Mouse (Mus musculus) Patski (cell line): ENCODE measurements at regions not wholly inside any gene's neighbourhood (a gene's known extent, or its start where the extent isn't known, plus 50 kb on each side); places are given as distances from the start of the nearest gene placed in this dataset.

ENCODE experiments used
- ATAC-seq: fragments of 100-300 bp; one replicate; pipeline ENCODE4 v1.8.0; 2021
- CTCF ChIA-PET: fragments of 350-600 bp; sonication (Branson Sonifier 250); formaldehyde crosslinking; loops from one replicate; lab custom pipeline; 2022; ENCODE audit warnings: inconsistent platforms; lab: Charles Lee
- POLR2A ChIA-PET: fragments of 350-600 bp; sonication (Branson Sonifier 250); formaldehyde crosslinking; loops from one replicate; lab custom pipeline; 2022; ENCODE audit warnings: antibody characterized with exemption, inconsistent platforms; lab: Charles Lee
- DNase-seq: peaks from one replicate; pipeline ENCODE4 v3.0.0-alpha.2; 2011; ENCODE audit warnings: low read depth, low spot score
- H3K27me3 ChIP-seq: fragments of 371-371 bp; one replicate; pipeline ENCODE4 v1.5.1; 2021
- CTCF ChIP-seq: fragments of 100-300 bp; IDR thresholded peaks from one replicate; pipeline ENCODE4 v1.5.1; 2021
- in situ Hi-C: fragments of 300-500 bp; cut with MboI; formaldehyde crosslinking; loops from 3 replicates; pipeline ENCODE4 v1.11.1; 2018; ENCODE audit warnings: low pct_unique_long_range_greater_than_20kb, mixed read lengths

GRCm38 (mm10) chr9:120776456-120777001, 152.5 kb upstream of the Ctnnb1 start:
- TF ChIP-seq CTCF = no peak
- ChIA-PET POLR2A (interaction anchor here (0.9 kb wide), 1 partner anchor 73 kb away, joined by 3 read pairs; no protein-coding TSS in a partner anchor), CTCF (no interaction called here)
- H3K27me3 ChIP-seq = no peaks in the 10 kb centered on the region
- peak; percentile 90 for ATAC-seq
- peak; percentile 98 for DNase-seq
- in situ Hi-C loops = loop anchor here (5.0 to 10.0 kb wide), 2 partner anchors 91 to 172 kb away; no protein-coding TSS in a partner anchor

GRCm38 (mm10) chr9:120777016-120777415, 152.0 kb upstream of the Ctnnb1 start:
- ATAC-seq = peak; percentile 41
- in situ Hi-C loops = loop anchor here (5.0 to 10.0 kb wide), 2 partner anchors 90 to 172 kb away; no protein-coding TSS in a partner anchor
- DNase-seq = no peak
- ChIA-PET POLR2A (interaction anchor here (0.9 kb wide), 1 partner anchor 73 kb away, joined by 3 read pairs; no protein-coding TSS in a partner anchor), CTCF (no interaction called here)
- H3K27me3 ChIP-seq = no peaks in the 10 kb centered on the region
- no peak for TF ChIP-seq CTCF

DNA sequence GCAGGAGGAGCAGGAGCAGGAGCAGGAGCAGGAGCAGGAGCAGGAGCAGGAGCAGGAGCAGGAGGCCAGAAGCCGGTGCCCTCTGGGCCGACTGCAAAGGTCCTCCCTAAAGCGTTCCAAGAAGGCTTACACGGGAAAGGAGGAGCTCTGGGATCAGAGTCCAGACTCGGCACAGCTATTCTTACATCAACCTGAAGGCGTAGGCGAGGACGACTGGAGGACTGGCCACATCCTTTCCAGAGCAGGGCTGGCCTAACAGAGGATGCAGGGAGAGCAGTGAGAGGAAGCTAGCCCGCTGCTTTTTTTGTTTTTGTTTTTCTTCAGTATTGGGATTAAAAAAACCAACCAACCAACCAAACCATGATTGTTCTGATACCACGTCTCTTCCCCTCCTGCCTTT, 151.5 kb upstream of the Ctnnb1 start:
- in situ Hi-C loops = loop anchor here (5.0 to 10.0 kb wide), 2 partner anchors 90 to 173 kb away; no protein-coding TSS in a partner anchor
- ATAC-seq (no peak), DNase-seq (no peak)
- no peak for TF ChIP-seq CTCF
- ChIA-PET POLR2A (interaction anchor here (0.9 to 1.0 kb wide), 2 partner anchors 12 to 72 kb away, joined by 3 read pairs; no protein-coding TSS in a partner anchor), CTCF (no interaction called here)
- H3K27me3 ChIP-seq = no peaks in the 10 kb centered on the region

- CTCF ChIA-PET = no interaction called here
- ATAC-seq (no peak), DNase-seq (no peak)
- no peak for TF ChIP-seq CTCF
- POLR2A ChIA-PET = interaction anchor here (1.0 kb wide), 1 partner anchor 11 kb away, joined by 3 read pairs; no protein-coding TSS in a partner anchor
- no peaks in the 10 kb centered on the region for H3K27me3 ChIP-seq
- in situ Hi-C loops = loop anchor here (5.0 to 10.0 kb wide), 2 partner anchors 89 to 174 kb away; no protein-coding TSS in a partner anchor
Observed at GRCm38 (mm10) chr9:120778423-120778822, 150.6 kb upstream of the Ctnnb1 start.

- in situ Hi-C loops = no loop called here
- CTCF ChIA-PET = no interaction called here
Observed at GRCm38 (mm10) chr9:120794210-120794609, 134.8 kb upstream of the Ctnnb1 start.

DNA sequence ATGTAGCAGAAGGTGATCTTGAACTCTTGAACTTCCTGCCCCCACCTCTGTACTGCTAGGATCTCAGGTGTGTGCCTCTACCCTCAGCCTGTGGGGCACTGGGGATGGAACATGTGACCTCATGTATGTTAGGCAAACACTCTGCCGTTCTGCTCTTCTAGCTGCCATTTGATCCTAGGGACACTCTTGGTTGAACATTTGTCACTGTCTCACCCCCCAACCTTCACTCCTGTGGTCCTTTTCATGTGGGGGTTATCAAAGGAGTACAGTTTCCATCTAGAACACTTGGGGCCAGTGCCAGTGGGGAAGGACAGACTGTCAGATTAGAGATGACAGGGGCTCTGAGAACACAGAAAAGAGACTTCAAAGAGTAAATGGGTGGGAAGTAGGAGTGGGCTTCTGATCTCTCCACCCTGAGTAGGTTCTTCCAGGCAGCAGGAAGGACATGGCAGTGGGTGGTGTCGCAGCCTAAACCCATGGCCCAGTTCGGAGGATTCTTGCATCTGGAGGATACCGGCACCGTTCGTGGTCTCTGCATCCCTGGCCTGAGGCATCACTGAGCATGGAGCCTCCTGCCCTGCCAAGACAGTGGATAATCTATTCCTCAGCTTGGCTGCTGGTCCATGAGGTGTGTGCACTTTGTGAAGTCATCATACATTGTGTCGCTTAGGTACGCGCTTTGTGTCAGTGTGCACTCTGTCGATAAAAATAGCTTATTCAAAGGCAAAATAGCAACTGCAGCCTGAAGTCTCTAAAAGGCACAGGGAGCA, 132.7 kb upstream of the Ctnnb1 start:
- POLR2A ChIA-PET = no interaction called here
- in situ Hi-C loops = no loop called here

More at GRCm38 (mm10) chr9:120794210-120794609, 134.8 kb upstream of the Ctnnb1 start:
- ATAC-seq (no peak), DNase-seq (no peak)
- TF ChIP-seq CTCF = no peak
- POLR2A ChIA-PET = no interaction called here
- H3K27me3 ChIP-seq = no peaks in the 10 kb centered on the region

GRCm38 (mm10) chr9:120797996-120798663, 130.9 kb upstream of the Ctnnb1 start:
- ATAC-seq (no peak), DNase-seq (no peak)
- in situ Hi-C loops = no loop called here

More for the DNA sequence above, 132.7 kb upstream of the Ctnnb1 start:
- ATAC-seq (no peak), DNase-seq (no peak)
- no peak for TF ChIP-seq CTCF
- H3K27me3 ChIP-seq = no peaks in the 10 kb centered on the region
- CTCF ChIA-PET = no interaction called here

DNA sequence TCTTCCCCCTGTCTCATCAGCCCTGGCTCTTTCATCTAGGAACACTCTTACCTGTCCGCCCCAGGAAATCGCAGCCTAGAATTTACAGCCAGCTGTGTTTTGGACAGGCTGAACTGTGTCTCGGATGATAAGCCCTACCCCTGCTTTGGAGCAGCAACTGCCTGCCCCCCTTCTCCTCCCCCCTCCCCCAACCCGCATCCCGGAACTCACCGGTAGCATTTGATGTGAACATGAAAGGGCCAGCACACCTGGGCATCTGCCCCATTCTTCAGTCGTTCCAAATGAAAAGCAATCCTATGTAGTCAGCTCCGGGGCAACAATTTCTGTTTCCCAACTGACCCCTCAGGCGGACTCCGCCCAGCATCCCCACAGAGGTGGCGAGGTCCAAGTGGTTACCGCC, 130.1 kb upstream of the Ctnnb1 start:
- in situ Hi-C loops = no loop called here
- no peak for TF ChIP-seq CTCF
- no peak for ATAC-seq
- POLR2A ChIA-PET = no interaction called here
- no peak for DNase-seq
- CTCF ChIA-PET = no interaction called here
- no peaks in the 10 kb centered on the region for H3K27me3 ChIP-seq

More at GRCm38 (mm10) chr9:120797996-120798663, 130.9 kb upstream of the Ctnnb1 start:
- H3K27me3 ChIP-seq = no peaks in the 10 kb centered on the region
- CTCF ChIA-PET = no interaction called here
- POLR2A ChIA-PET = interaction anchor here (0.6 to 0.7 kb wide), 2 partner anchors 19 to 76 kb away, joined by 3 to 4 read pairs; no protein-coding TSS in a partner anchor
- TF ChIP-seq CTCF = no peak

- CTCF ChIA-PET = no interaction called here
- in situ Hi-C loops = no loop called here
- DNase-seq (no peak), ATAC-seq (no peak)
- no peak for TF ChIP-seq CTCF
- H3K27me3 ChIP-seq = no peaks in the 10 kb centered on the region
- POLR2A ChIA-PET = no interaction called here
Observed at GRCm38 (mm10) chr9:120802646-120803045, 126.4 kb upstream of the Ctnnb1 start.

DNA sequence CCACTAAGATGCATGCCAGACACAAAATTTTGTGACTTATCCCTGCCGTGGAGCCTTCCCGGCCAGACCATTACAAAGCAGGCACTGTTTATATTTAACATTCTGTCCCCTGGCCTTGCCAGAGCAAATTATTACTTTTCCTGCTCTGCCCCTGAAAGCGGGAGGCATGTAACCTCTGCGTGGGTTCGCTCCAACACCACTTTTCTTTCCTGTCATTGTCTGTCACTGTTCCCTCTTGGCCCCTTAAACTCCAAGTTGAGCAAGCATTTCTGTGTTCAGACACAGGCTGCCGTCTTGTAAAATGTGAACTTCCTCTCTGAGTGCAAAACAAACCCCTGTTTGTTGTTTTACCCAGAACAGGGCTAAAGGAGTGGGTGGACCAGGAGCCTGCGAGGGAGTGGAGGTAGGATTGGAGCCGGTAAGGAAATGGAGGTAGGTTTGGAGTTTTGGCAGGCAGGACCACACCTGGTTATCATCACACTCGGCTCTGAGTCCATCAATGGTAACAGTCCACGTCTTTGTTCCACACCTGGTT, 124.2 kb upstream of the Ctnnb1 start:
- POLR2A ChIA-PET = no interaction called here
- H3K27me3 ChIP-seq = no peaks in the 10 kb centered on the region
- in situ Hi-C loops = no loop called here
- ATAC-seq = no peak
- CTCF ChIA-PET = no interaction called here
- no peak for DNase-seq
- TF ChIP-seq CTCF = no peak
